Mouse (Mus musculus) kidney, embryonic 16.5 days (tissue): ENCODE data around the gene Gm49358. TPM values are rescaled to one million over a fixed set of nuclear protein-coding genes. Genes with fewer than 3 reads are reported as not detected.

Source experiments
- ATAC-seq: fragments of 200-750 bp; cut with Nextera tagmentation; 2 replicates; pipeline ENCODE4 v1.8.0; 2017; ENCODE audit warnings: moderate TSS enrichment; ENCODE audit not compliant: low FRiP score, low TSS enrichment
- H3K27ac ChIP-seq: fragments of 300-500 bp; sonication (generic); 2 replicates; pipeline ENCODE4 v1.5.1; 2014; ENCODE audit warnings: low read length
- H3K27me3 ChIP-seq: fragments of 300-500 bp; sonication (generic); 2 replicates; pipeline ENCODE4 v1.6.1; 2014; ENCODE audit warnings: low read length, control low read depth, mixed read lengths; ENCODE audit not compliant: insufficient read depth
- H3K36me3 ChIP-seq: fragments of 300-500 bp; sonication (generic); 2 replicates; pipeline ENCODE4 v1.6.1; 2014; ENCODE audit warnings: low read length, control low read depth, mixed read lengths; ENCODE audit not compliant: insufficient read depth
- H3K4me1 ChIP-seq: fragments of 300-500 bp; sonication (generic); 2 replicates; pipeline ENCODE4 v1.6.1; 2014; ENCODE audit warnings: low read length, control low read depth, mixed read lengths; ENCODE audit not compliant: insufficient read depth
- H3K4me2 ChIP-seq: fragments of 300-500 bp; sonication (generic); replicated peaks from 2 replicates; pipeline ENCODE4 v1.6.1; 2014; ENCODE audit warnings: low read depth, low read length
- H3K4me3 ChIP-seq: fragments of 300-500 bp; sonication (generic); 2 replicates; pipeline ENCODE4 v1.5.1; 2014; ENCODE audit warnings: mild to moderate bottlenecking, low read length
- H3K9ac ChIP-seq: fragments of 300-500 bp; sonication (generic); replicated peaks from 2 replicates; pipeline ENCODE4 v1.6.1; 2014; ENCODE audit warnings: low read length
- H3K9me3 ChIP-seq: fragments of 300-500 bp; sonication (generic); 2 replicates; pipeline ENCODE4 v1.6.1; 2016; ENCODE audit warnings: low read length, control low read depth
- WGBS: fragments of 180-500 bp; shearing (Covaris S2); extraction: QIAGEN DNeasy Blood & Tissue Kit; methylation state at CpG from one replicate; pipeline ENCODE4 v1.1.7; 2014; 5-methylcytosine and 5-hydroxymethylcytosine counted together
- polyA plus RNA-seq: library from polyadenylated mRNA; unstranded; fragments of >200 nt; fragmentation: Nextera tagmentation; extraction: Ambion mirVana; gene quantifications from 2 replicates; pipeline ENCODE4 v1.2.1, GENCODE M21; 2015

The Gm49358 gene
- polyA plus RNA-seq, 1 experiment from 2014 or later: not detected

DNA sequence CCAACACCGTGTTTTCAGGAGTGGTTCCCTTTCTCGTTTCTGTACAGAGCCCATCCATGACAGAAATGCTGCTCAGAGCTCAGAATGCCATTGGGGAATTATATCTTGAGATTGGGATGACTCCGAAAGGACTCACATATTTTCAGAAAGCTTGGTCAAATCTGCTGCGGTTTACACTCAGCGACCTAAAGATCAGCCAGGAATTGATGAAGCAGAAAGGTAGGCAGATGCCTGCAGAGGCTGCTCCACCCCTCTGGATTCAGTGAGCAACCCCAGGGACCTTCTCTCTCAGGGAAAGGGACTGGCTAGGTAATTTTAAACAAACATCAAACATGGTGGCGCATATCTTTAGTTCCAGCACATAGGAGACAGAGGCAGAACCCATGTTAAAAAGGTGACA lies 5.6 kb upstream of the Gm49358 start:
- H3K9ac ChIP-seq: no peak overlapping the region
- H3K27me3 ChIP-seq: no peaks in the 10 kb centered on the region
- H3K4me3 ChIP-seq: no peak overlapping the region
- H3K36me3 ChIP-seq: no peaks in the 10 kb centered on the region
- WGBS: 79% methylated on average over 6 of the region's 6 CpGs
- no peaks in the 10 kb centered on the region for H3K4me1 ChIP-seq
- no peak for ATAC-seq
- H3K4me2 ChIP-seq: no peak overlapping the region
- no peak overlapping the region for H3K27ac ChIP-seq
- H3K9me3 ChIP-seq: no peaks in the 10 kb centered on the region

DNA sequence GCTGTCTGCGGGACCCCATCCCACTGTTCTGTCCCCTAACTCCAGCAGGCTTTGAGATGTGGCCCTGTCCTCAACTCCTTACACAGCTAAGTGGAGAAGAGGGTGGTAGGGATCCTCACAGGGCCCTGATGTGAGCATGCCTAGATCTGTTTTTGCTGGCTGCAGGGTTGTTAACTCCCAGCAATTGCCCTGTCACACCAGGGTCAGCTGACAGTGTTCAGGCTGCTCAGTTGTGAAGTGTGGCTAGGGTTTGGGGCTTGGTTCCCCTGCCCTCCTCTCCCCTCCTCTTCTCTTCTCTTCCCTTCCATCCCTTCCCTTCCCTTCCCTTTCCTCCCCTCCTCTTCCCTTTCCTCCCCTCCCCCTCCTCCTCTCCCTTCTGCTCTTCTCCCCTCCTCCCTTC lies 2.5 kb upstream of the Gm49358 start:
- no peak overlapping the region for H3K4me2 ChIP-seq
- no peaks in the 10 kb centered on the region for H3K9me3 ChIP-seq
- no peak for ATAC-seq
- H3K36me3 ChIP-seq: no peaks in the 10 kb centered on the region
- no peak overlapping the region for H3K9ac ChIP-seq
- no peaks in the 10 kb centered on the region for H3K4me1 ChIP-seq
- H3K27me3 ChIP-seq: no peaks in the 10 kb centered on the region
- WGBS: 71% methylated on average over 1 of the region's 1 CpGs
- no peak overlapping the region for H3K27ac ChIP-seq
- no peak overlapping the region for H3K4me3 ChIP-seq

DNA sequence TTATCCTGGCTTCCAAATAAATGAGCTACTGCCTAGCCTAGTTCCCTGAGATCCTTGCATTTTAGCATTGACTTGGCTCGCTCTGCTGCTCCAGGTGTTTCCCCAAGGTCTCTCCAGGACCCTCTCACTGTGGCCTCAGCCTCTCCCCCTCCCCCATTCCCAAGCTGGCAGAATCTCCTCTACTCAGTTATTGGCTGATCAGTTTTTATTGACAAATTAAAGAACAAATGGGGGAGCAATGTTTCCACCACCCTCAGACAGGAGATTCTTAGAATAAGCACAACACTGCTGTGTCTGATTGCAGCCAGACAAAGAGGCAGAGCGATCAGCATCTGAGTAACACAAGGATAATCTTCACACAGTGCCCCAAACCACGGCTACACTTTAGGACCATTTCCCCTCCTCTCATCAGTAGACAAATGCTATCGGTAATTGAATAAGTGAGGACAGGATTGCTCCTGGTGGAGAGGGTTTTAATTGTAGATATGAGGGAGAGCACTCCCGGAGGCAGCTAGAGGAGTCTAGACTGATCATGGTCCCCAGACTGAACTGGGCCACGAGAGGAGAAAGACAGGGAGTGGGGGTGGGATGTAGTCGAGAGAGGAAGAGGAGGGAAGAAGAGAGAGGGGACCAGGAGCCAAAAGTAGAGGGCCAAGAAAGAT lies 1.9 kb upstream of the Gm49358 start:
- 33% methylated on average over 7 of the region's 7 CpGs for WGBS
- H3K9ac ChIP-seq: no peak overlapping the region

DNA sequence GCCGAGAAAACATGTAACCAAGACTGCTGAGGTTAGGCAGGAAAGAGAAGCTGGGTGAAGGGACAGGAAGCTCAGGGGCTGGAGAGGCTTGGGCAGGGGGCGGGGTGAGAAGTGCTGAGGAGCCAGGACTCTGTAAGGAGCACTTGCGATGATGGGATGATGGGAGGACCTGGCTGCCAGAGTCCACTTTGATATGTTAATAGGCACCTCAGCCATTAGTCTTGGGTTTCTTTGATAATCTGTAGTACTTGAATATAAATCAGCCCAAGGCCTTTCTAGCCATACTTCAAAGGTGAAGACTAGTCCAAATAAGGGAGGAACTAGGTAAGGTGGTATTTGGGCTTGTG lies 1.4 kb upstream of the Gm49358 start:
- Histone ChIP-seq H3K4me2 (no peak overlapping the region), H3K9ac (no peak overlapping the region), H3K9me3 (no peaks in the 10 kb centered on the region), H3K27ac (no peak overlapping the region), H3K4me3 (no peak overlapping the region), H3K4me1 (no peaks in the 10 kb centered on the region), H3K36me3 (no peaks in the 10 kb centered on the region), H3K27me3 (no peaks in the 10 kb centered on the region)
- WGBS: 46% methylated on average over 3 of the region's 3 CpGs
- no peak for ATAC-seq

More for the DNA sequence above, 1.9 kb upstream of the Gm49358 start:
- Histone ChIP-seq H3K27ac (no peak overlapping the region), H3K9me3 (no peaks in the 10 kb centered on the region), H3K36me3 (no peaks in the 10 kb centered on the region), H3K4me3 (no peak overlapping the region), H3K27me3 (no peaks in the 10 kb centered on the region), H3K4me2 (no peak overlapping the region), H3K4me1 (no peaks in the 10 kb centered on the region)
- no peak for ATAC-seq

DNA sequence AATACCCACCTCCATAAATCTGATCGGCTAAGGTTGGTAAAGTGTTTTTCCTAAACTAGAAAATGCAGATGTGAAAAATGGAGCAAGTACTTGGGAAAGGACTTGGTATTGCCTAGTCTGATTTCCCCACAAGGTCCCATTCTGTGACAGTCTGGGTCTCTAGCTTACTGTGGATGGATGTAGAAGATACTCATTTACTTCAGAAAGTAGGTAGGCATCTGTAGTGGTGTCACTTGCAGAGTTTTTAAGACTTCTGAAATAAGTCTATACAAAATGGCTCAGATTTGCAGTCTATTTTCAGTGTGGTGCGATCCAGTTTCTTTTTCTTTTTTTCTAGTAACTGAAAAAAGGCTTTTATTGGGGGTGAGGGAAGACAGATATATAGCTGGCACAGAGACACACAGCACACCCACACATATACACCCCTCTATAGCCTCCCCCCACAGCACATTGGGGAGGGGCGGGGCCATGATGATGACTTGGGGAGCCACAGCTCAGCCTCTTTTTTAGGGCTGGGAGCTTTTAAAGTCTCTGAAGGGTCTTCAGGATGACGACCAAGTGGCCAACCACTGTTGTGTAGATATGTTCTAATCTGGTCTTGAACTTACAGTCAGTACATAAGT lies 1.7 kb downstream of the Gm49358 start:
- Histone ChIP-seq H3K4me1 (no peaks in the 10 kb centered on the region), H3K27ac (no peak overlapping the region), H3K4me3 (no peak overlapping the region), H3K9ac (no peak overlapping the region), H3K27me3 (no peaks in the 10 kb centered on the region), H3K9me3 (no peaks in the 10 kb centered on the region), H3K4me2 (no peak overlapping the region), H3K36me3 (no peaks in the 10 kb centered on the region)
- no peak for ATAC-seq
- WGBS: 82% methylated on average over 4 of the region's 4 CpGs

DNA sequence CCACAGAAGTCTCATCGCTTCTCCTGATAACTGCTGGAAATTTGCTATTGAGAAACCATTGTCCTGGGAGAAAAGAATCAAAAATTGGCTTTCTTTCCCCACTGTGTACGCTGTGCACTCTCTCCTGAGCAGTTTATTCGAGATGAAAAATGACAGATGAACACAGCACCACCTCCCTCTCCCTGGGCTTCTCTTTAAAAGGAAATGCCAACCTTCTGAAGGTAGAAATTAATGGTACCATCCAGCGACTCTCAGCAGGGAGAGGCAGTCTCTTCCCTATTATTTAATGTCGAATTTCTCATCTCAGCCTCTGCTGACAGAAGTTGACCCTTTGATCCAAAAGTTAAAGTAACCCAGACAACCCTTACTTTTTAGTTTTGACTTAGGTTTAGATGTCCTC lies 5.4 kb downstream of the Gm49358 start:
- no peaks in the 10 kb centered on the region for H3K9me3 ChIP-seq
- H3K36me3 ChIP-seq: no peaks in the 10 kb centered on the region
- no peak overlapping the region for H3K4me2 ChIP-seq
- H3K4me1 ChIP-seq: no peaks in the 10 kb centered on the region
- WGBS: 61% methylated on average over 5 of the region's 5 CpGs
- no peak overlapping the region for H3K27ac ChIP-seq
- no peak overlapping the region for H3K4me3 ChIP-seq
- no peak overlapping the region for H3K9ac ChIP-seq
- H3K27me3 ChIP-seq: no peaks in the 10 kb centered on the region
- ATAC-seq: no peak

DNA sequence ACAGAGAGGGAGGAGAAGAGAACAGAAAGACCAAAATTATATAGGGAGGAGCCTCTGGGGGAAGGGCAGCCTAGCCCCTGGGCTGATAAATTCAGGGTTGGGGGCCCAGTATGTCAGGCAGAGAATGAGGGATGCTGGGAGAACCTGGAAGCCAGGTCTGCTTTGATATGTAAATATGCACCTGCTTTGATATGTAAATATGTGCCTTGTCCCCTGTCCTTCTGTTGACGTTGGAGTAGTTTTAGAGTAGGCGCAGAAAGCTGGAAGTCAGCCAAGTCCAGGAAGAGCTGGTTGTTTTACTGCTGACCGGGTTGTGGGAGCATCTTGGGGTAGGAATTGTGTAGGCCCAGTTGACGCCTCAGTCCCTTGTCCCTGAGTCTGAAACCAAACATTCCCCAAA lies 6.0 kb downstream of the Gm49358 start:
- no peaks in the 10 kb centered on the region for H3K9me3 ChIP-seq
- ATAC-seq: 0 out of 2 replicates have a peak, but pooled peaks have one; percentile 15
- 43% methylated on average over 4 of the region's 4 CpGs for WGBS
- no peak overlapping the region for H3K4me3 ChIP-seq
- H3K4me1 ChIP-seq: no peaks in the 10 kb centered on the region
- no peak overlapping the region for H3K27ac ChIP-seq
- no peaks in the 10 kb centered on the region for H3K36me3 ChIP-seq
- H3K27me3 ChIP-seq: no peaks in the 10 kb centered on the region
- H3K9ac ChIP-seq: no peak overlapping the region
- no peak overlapping the region for H3K4me2 ChIP-seq

DNA sequence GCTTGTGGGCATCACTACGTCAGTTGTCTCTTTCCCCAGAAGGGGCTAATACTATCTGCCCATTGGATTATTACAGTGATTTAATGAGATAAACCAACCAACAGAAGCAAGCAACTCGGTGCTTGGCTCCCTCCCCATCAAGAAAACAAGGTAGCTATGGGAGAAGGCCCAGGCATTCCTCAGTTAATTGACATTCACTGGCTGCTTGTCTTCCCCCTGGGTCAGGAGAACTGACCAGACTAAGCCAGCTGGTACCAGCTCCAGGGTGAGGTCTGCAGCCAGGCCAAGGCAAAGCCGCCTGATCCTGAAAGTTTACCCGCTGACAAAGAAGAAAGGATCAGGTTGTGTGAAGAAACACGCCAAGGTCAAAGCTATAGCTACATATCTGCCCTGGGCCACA lies 7.9 kb downstream of the Gm49358 start:
- Histone ChIP-seq H3K4me1 (no peaks in the 10 kb centered on the region), H3K27ac (peak overlapping the region; percentile 13; the same call in 1 of the 2 replicates), H3K27me3 (no peaks in the 10 kb centered on the region), H3K9me3 (no peaks in the 10 kb centered on the region), H3K4me3 (no peak overlapping the region), H3K9ac (no peak overlapping the region), H3K36me3 (no peaks in the 10 kb centered on the region), H3K4me2 (no peak overlapping the region)
- 67% methylated on average over 5 of the region's 5 CpGs for WGBS
- peak; percentile 36; the same call in 1 of the 2 replicates for ATAC-seq

DNA sequence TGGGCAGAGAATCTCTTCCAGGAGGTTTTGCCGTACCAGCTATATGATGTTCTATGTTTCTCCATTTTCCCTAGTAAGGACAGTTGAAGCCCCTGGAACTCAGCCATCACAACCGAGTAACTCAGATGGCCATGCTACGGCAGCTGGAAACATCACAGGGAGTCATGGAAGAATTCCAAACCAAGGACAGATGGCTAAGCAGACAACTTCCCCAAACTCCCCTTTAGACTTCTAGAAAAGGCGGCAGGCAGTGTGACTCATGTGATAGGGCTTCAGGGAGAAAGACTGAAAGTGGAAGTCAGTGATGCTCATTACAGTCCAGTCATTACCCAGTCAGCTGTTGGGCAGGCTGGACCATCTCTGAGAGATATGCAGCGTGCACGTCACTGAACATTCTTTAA lies 8.5 kb downstream of the Gm49358 start:
- H3K9ac ChIP-seq: no peak overlapping the region
- no peak overlapping the region for H3K4me2 ChIP-seq
- WGBS: 59% methylated on average over 6 of the region's 6 CpGs
- H3K27me3 ChIP-seq: no peaks in the 10 kb centered on the region
- H3K9me3 ChIP-seq: no peaks in the 10 kb centered on the region
- peak overlapping the region; percentile 13; the same call in 1 of the 2 replicates for H3K27ac ChIP-seq
- no peak overlapping the region for H3K4me3 ChIP-seq
- H3K4me1 ChIP-seq: no peaks in the 10 kb centered on the region
- no peak for ATAC-seq
- no peaks in the 10 kb centered on the region for H3K36me3 ChIP-seq

DNA sequence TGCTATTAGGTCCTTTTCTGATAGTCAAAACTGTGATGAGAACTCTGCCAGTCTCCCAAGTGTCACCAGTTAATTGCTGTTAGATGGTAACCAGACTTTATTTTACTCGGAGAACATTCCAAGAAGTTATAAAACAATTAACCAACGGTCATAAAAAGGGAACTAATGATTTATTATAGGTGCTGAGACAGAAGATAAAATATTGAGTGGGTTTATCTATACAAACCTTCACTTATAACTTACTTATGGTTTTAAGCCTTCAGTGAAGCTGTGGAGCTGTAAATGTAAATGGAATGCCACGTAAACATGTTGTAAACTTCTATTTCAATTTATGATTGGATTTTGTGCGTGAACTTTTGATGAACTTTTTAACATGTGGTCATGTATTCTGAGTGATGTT lies 9.6 kb downstream of the Gm49358 start:
- no peak for ATAC-seq
- Histone ChIP-seq H3K27ac (no peak overlapping the region), H3K4me3 (no peak overlapping the region), H3K4me1 (peaks cover 6% of the 10 kb centered on the region), H3K4me2 (no peak overlapping the region), H3K36me3 (no peaks in the 10 kb centered on the region), H3K9ac (no peak overlapping the region), H3K9me3 (no peaks in the 10 kb centered on the region), H3K27me3 (no peaks in the 10 kb centered on the region)
- 28% methylated on average over 4 of the region's 4 CpGs for WGBS
